Mouse (Mus musculus): ENCODE results near the gene Ptpn6. TPM values are rescaled to one million over a fixed set of nuclear protein-coding genes. Genes with fewer than 3 reads are reported as not detected.
A peak's percentile ranks its signal among the peaks of the same experiment; 100 is the strongest.

Ptpn6 gene
- polyA plus RNA-seq, 2 experiments: 9.6 to 13.9 TPM

- Histone ChIP-seq H3K4me2 (replicated peaks; ENCODE audit: low read depth, low read length, severe bottlenecking) (peak overlapping the region; percentile 98), H3K36me3 (ENCODE audit: control insufficient read depth, insufficient read depth, low read length) (peaks cover 70% of the 10 kb centered on the region), H3K9me3 (ENCODE audit: control insufficient read depth, low read length) (no peaks in the 10 kb centered on the region), H3K27me3 (ENCODE audit: control insufficient read depth, insufficient read depth, low read length) (no peaks in the 10 kb centered on the region), H3K4me1 (ENCODE audit: control insufficient read depth, insufficient read depth, low read length) (peaks cover 14% of the 10 kb centered on the region), H3K9ac (ENCODE audit: low read depth, low read length, severe bottlenecking) (peak overlapping the region; percentile 80), H3K27ac (replicated peaks; ENCODE audit: low read depth, low read length) (peak overlapping the region; percentile 70), H3K4me3 (replicated peaks; ENCODE audit: low read length) (peak overlapping the region; percentile 49)
- DNase-seq (ENCODE audit: low spot score) (no peak), ATAC-seq (ENCODE audit: low FRiP score, low read depth) (no peak)
- WGBS: 22% methylated on average over 8 of the region's 8 CpGs
- TF ChIP-seq POLR2A (IDR thresholded peaks at IDR 0.05; ENCODE audit: borderline replicate concordance, extremely low read depth, insufficient read depth, insufficient read length): no peak
Measured at GRCm38 (mm10) chr6:124746296-124746605, 7.7 kb upstream of the Ptpn6 start.

- peak overlapping the region; percentile 80 for H3K9ac ChIP-seq (ENCODE audit: low read depth, low read length, severe bottlenecking)
- H3K27me3 ChIP-seq (ENCODE audit: control insufficient read depth, insufficient read depth, low read length): no peaks in the 10 kb centered on the region
- H3K9me3 ChIP-seq (ENCODE audit: control insufficient read depth, low read length): no peaks in the 10 kb centered on the region
- H3K27ac ChIP-seq (replicated peaks; ENCODE audit: low read depth, low read length): peak overlapping the region; percentile 70
- peaks cover 14% of the 10 kb centered on the region for H3K4me1 ChIP-seq (ENCODE audit: control insufficient read depth, insufficient read depth, low read length)
- no peak for TF ChIP-seq POLR2A (IDR thresholded peaks at IDR 0.05; ENCODE audit: borderline replicate concordance, extremely low read depth, insufficient read depth, insufficient read length)
- ATAC-seq (ENCODE audit: low FRiP score, low read depth): peak; percentile 78
- peaks cover 70% of the 10 kb centered on the region for H3K36me3 ChIP-seq (ENCODE audit: control insufficient read depth, insufficient read depth, low read length)
- DNase-seq (ENCODE audit: low spot score): peak; percentile 95
- under 1% methylated on average over 51 of the region's 85 CpGs for WGBS
- H3K4me3 ChIP-seq (replicated peaks; ENCODE audit: low read length): peak overlapping the region; percentile 49
- peak overlapping the region; percentile 98 for H3K4me2 ChIP-seq (replicated peaks; ENCODE audit: low read depth, low read length, severe bottlenecking)
Measured at GRCm38 (mm10) chr6:124745490-124746295, 7.2 kb upstream of the Ptpn6 start.

GRCm38 (mm10) chr6:124744755-124745321, 6.3 kb upstream of the Ptpn6 start:
- H3K9me3 ChIP-seq (ENCODE audit: control insufficient read depth, low read length): no peaks in the 10 kb centered on the region
- ATAC-seq (ENCODE audit: low FRiP score, low read depth) (no peak), DNase-seq (ENCODE audit: low spot score) (no peak)
- H3K9ac ChIP-seq (ENCODE audit: low read depth, low read length, severe bottlenecking): peak overlapping the region; percentile 34
- peak overlapping the region; percentile 49 for H3K4me3 ChIP-seq (replicated peaks; ENCODE audit: low read length)
- no peaks in the 10 kb centered on the region for H3K27me3 ChIP-seq (ENCODE audit: control insufficient read depth, insufficient read depth, low read length)
- peaks cover 64% of the 10 kb centered on the region for H3K36me3 ChIP-seq (ENCODE audit: control insufficient read depth, insufficient read depth, low read length)
- H3K4me1 ChIP-seq (ENCODE audit: control insufficient read depth, insufficient read depth, low read length): peaks cover 16% of the 10 kb centered on the region
- WGBS: 66% methylated on average over 26 of the region's 26 CpGs
- H3K27ac ChIP-seq (replicated peaks; ENCODE audit: low read depth, low read length): 0 out of 2 replicates have a peak overlapping the region, but pooled peaks have one; percentile 70
- TF ChIP-seq POLR2A (IDR thresholded peaks at IDR 0.05; ENCODE audit: borderline replicate concordance, extremely low read depth, insufficient read depth, insufficient read length): no peak
- H3K4me2 ChIP-seq (replicated peaks; ENCODE audit: low read depth, low read length, severe bottlenecking): peak overlapping the region; percentile 98

GRCm38 (mm10) chr6:124743647-124744046, 5.1 kb upstream of the Ptpn6 start:
- no peaks in the 10 kb centered on the region for H3K9me3 ChIP-seq (ENCODE audit: control insufficient read depth, low read length)
- H3K27ac ChIP-seq (replicated peaks; ENCODE audit: low read depth, low read length): no peak overlapping the region
- no peaks in the 10 kb centered on the region for H3K27me3 ChIP-seq (ENCODE audit: control insufficient read depth, insufficient read depth, low read length)
- peaks cover 53% of the 10 kb centered on the region for H3K36me3 ChIP-seq (ENCODE audit: control insufficient read depth, insufficient read depth, low read length)
- WGBS: 88% methylated on average over 8 of the region's 8 CpGs
- H3K4me2 ChIP-seq (replicated peaks; ENCODE audit: low read depth, low read length, severe bottlenecking): no peak overlapping the region
- peaks cover 20% of the 10 kb centered on the region for H3K4me1 ChIP-seq (ENCODE audit: control insufficient read depth, insufficient read depth, low read length)
- no peak for TF ChIP-seq POLR2A (IDR thresholded peaks at IDR 0.05; ENCODE audit: borderline replicate concordance, extremely low read depth, insufficient read depth, insufficient read length)
- no peak overlapping the region for H3K9ac ChIP-seq (ENCODE audit: low read depth, low read length, severe bottlenecking)
- DNase-seq (ENCODE audit: low spot score): no peak
- no peak for ATAC-seq (ENCODE audit: low FRiP score, low read depth)
- no peak overlapping the region for H3K4me3 ChIP-seq (replicated peaks; ENCODE audit: low read length)

GRCm38 (mm10) chr6:124742839-124743514, 4.5 kb upstream of the Ptpn6 start:
- Histone ChIP-seq H3K9ac (ENCODE audit: low read depth, low read length, severe bottlenecking) (no peak overlapping the region), H3K9me3 (ENCODE audit: control insufficient read depth, low read length) (no peaks in the 10 kb centered on the region), H3K4me1 (ENCODE audit: control insufficient read depth, insufficient read depth, low read length) (peaks cover 20% of the 10 kb centered on the region), H3K27me3 (ENCODE audit: control insufficient read depth, insufficient read depth, low read length) (no peaks in the 10 kb centered on the region), H3K4me3 (replicated peaks; ENCODE audit: low read length) (no peak overlapping the region), H3K36me3 (ENCODE audit: control insufficient read depth, insufficient read depth, low read length) (peaks cover 47% of the 10 kb centered on the region), H3K27ac (replicated peaks; ENCODE audit: low read depth, low read length) (no peak overlapping the region), H3K4me2 (replicated peaks; ENCODE audit: low read depth, low read length, severe bottlenecking) (no peak overlapping the region)
- DNase-seq (ENCODE audit: low spot score) (no peak), ATAC-seq (ENCODE audit: low FRiP score, low read depth) (no peak)
- WGBS: 90% methylated on average over 14 of the region's 15 CpGs
- TF ChIP-seq POLR2A (IDR thresholded peaks at IDR 0.05; ENCODE audit: borderline replicate concordance, extremely low read depth, insufficient read depth, insufficient read length): no peak
